Mouse (Mus musculus) intestine, postnatal 0 days (tissue): ENCODE measurements at regions not wholly inside any gene's neighbourhood (a gene's known extent, or its start where the extent isn't known, plus 50 kb on each side); places are given as distances from the start of the nearest gene placed in this dataset.

ENCODE experiments used
- ATAC-seq: fragments of 200-750 bp; cut with Nextera tagmentation; 2 replicates; pipeline ENCODE4 v1.8.0; 2017; ENCODE audit warnings: mild to moderate bottlenecking, moderate TSS enrichment, moderate library complexity
- H3K27ac ChIP-seq: fragments of 300-500 bp; sonication (generic); 2 replicates; pipeline ENCODE4 v1.5.1; 2014; ENCODE audit warnings: mild to moderate bottlenecking, low read depth, low read length, moderate library complexity
- H3K27me3 ChIP-seq: fragments of 300-500 bp; sonication (generic); replicated peaks from 2 replicates; pipeline ENCODE4 v1.6.1; 2014; ENCODE audit warnings: low read length, mixed read lengths; ENCODE audit not compliant: control insufficient read depth, insufficient read depth
- H3K36me3 ChIP-seq: fragments of 300-500 bp; sonication (generic); 2 replicates; pipeline ENCODE4 v1.6.1; 2014; ENCODE audit warnings: mild to moderate bottlenecking, moderate library complexity; ENCODE audit not compliant: control insufficient read depth, insufficient read depth
- H3K4me1 ChIP-seq: fragments of 300-500 bp; sonication (generic); replicated peaks from 2 replicates; pipeline ENCODE4 v1.6.1; 2014; ENCODE audit warnings: antibody characterized with exemption, low read length, mixed read lengths; ENCODE audit not compliant: control insufficient read depth, insufficient read depth
- H3K4me2 ChIP-seq: fragments of 300-500 bp; sonication (generic); replicated peaks from 2 replicates; pipeline ENCODE4 v1.6.1; 2014; ENCODE audit warnings: low read depth, mild to moderate bottlenecking, moderate library complexity
- H3K4me3 ChIP-seq: fragments of 300-500 bp; sonication (generic); 2 replicates; pipeline ENCODE4 v1.5.1; 2014; ENCODE audit warnings: low read depth, low read length
- H3K9ac ChIP-seq: fragments of 300-500 bp; sonication (generic); 2 replicates; pipeline ENCODE4 v1.6.1; 2014; ENCODE audit warnings: mild to moderate bottlenecking, low read depth, low read length
- H3K9me3 ChIP-seq: fragments of 300-500 bp; sonication (generic); 2 replicates; pipeline ENCODE4 v1.6.1; 2016; ENCODE audit warnings: mixed run types; ENCODE audit not compliant: control insufficient read depth
- CTCF ChIP-seq: sonication (generic); IDR thresholded peaks from 2 replicates; pipeline ENCODE4 v1.5.1; 2016; ENCODE audit warnings: low read depth, mild to moderate bottlenecking, control low read depth, antibody characterized with exemption, moderate library complexity
- WGBS: fragments of 180-500 bp; shearing (Covaris S2); extraction: QIAGEN DNeasy Blood & Tissue Kit; methylation state at CpG from one replicate; pipeline ENCODE4 v1.1.7; 2014; 5-methylcytosine and 5-hydroxymethylcytosine counted together

GRCm38 (mm10) chr15:31722429-31722828 is 120.8 kb downstream of the Fam173b start:
- H3K27ac ChIP-seq: no peak overlapping the region
- no peaks in the 10 kb centered on the region for H3K27me3 ChIP-seq
- H3K4me1 ChIP-seq: no peaks in the 10 kb centered on the region
- H3K9me3 ChIP-seq: no peaks in the 10 kb centered on the region
- H3K9ac ChIP-seq: no peak overlapping the region
- H3K4me2 ChIP-seq: no peak overlapping the region
- no peak overlapping the region for H3K4me3 ChIP-seq
- no peak for TF ChIP-seq CTCF
- no peaks in the 10 kb centered on the region for H3K36me3 ChIP-seq
- no peak for ATAC-seq
- 87% methylated on average over 5 of the region's 5 CpGs for WGBS

GRCm38 (mm10) chr15:31724252-31724651 is 122.6 kb downstream of the Fam173b start:
- ATAC-seq: no peak
- Histone ChIP-seq H3K36me3 (no peaks in the 10 kb centered on the region), H3K4me1 (no peaks in the 10 kb centered on the region), H3K27me3 (no peaks in the 10 kb centered on the region), H3K4me2 (peak overlapping the region; percentile 32; the same call in 1 of the 2 replicates), H3K9ac (no peak overlapping the region), H3K9me3 (no peaks in the 10 kb centered on the region), H3K27ac (no peak overlapping the region), H3K4me3 (peak overlapping the region; percentile 14; the same call in 1 of the 2 replicates)
- no peak for TF ChIP-seq CTCF
- 44% methylated on average over 11 of the region's 11 CpGs for WGBS

GRCm38 (mm10) chr15:31729133-31729532 is 127.5 kb downstream of the Fam173b start:
- 89% methylated on average over 9 of the region's 9 CpGs for WGBS
- Histone ChIP-seq H3K9ac (no peak overlapping the region), H3K4me1 (no peaks in the 10 kb centered on the region), H3K9me3 (no peaks in the 10 kb centered on the region), H3K4me3 (no peak overlapping the region), H3K27ac (no peak overlapping the region), H3K4me2 (no peak overlapping the region), H3K27me3 (no peaks in the 10 kb centered on the region), H3K36me3 (no peaks in the 10 kb centered on the region)
- ATAC-seq: no peak
- TF ChIP-seq CTCF: no peak

- H3K36me3 ChIP-seq: no peaks in the 10 kb centered on the region
- no peaks in the 10 kb centered on the region for H3K4me1 ChIP-seq
- H3K9ac ChIP-seq: no peak overlapping the region
- H3K27me3 ChIP-seq: no peaks in the 10 kb centered on the region
- no peak overlapping the region for H3K27ac ChIP-seq
- no peaks in the 10 kb centered on the region for H3K9me3 ChIP-seq
- TF ChIP-seq CTCF: no peak
- no peak overlapping the region for H3K4me2 ChIP-seq
- H3K4me3 ChIP-seq: no peak overlapping the region
- no peak for ATAC-seq
- 63% methylated on average over 4 of the region's 4 CpGs for WGBS
These were observed 140.0 kb downstream of the Fam173b start for GRCm38 (mm10) chr15:31741686-31742085.

- Histone ChIP-seq H3K4me2 (no peak overlapping the region), H3K9me3 (no peaks in the 10 kb centered on the region), H3K27me3 (no peaks in the 10 kb centered on the region), H3K36me3 (no peaks in the 10 kb centered on the region), H3K4me1 (no peaks in the 10 kb centered on the region), H3K4me3 (no peak overlapping the region), H3K9ac (no peak overlapping the region), H3K27ac (no peak overlapping the region)
- 82% methylated on average over 2 of the region's 2 CpGs for WGBS
- no peak for ATAC-seq
- no peak for TF ChIP-seq CTCF
These were observed 142.9 kb downstream of the Fam173b start for GRCm38 (mm10) chr15:31744570-31744969.

GRCm38 (mm10) chr15:31752632-31753031 is 151.0 kb downstream of the Fam173b start:
- no peak for TF ChIP-seq CTCF
- WGBS: 78% methylated on average over 2 of the region's 2 CpGs
- Histone ChIP-seq H3K4me3 (no peak overlapping the region), H3K4me2 (no peak overlapping the region), H3K4me1 (no peaks in the 10 kb centered on the region), H3K27ac (no peak overlapping the region), H3K9me3 (no peaks in the 10 kb centered on the region), H3K9ac (no peak overlapping the region), H3K27me3 (no peaks in the 10 kb centered on the region), H3K36me3 (no peaks in the 10 kb centered on the region)
- ATAC-seq: no peak
